Mouse (Mus musculus) limb, embryonic 14.5 days (tissue): ENCODE results near the gene Wnt5a. TPM values are rescaled to one million over a fixed set of nuclear protein-coding genes. Genes with fewer than 3 reads are reported as not detected.

ENCODE experiments used
- ATAC-seq: fragments of 200-750 bp; cut with Nextera tagmentation; 2 replicates; pipeline ENCODE4 v1.8.0; 2017; ENCODE audit warnings: low read depth, moderate number of reproducible peaks, moderate TSS enrichment; ENCODE audit not compliant: low FRiP score
- DNase-seq: peaks from one replicate; pipeline ENCODE4 v3.0.0-alpha.2; 2015; ENCODE audit warnings: low spot score
- H3K27ac ChIP-seq: fragments of 300-500 bp; sonication (generic); replicated peaks from 2 replicates; pipeline ENCODE4 v1.5.1; 2014; ENCODE audit warnings: low read depth, mild to moderate bottlenecking, low read length, moderate library complexity, mixed read lengths
- H3K27me3 ChIP-seq: fragments of 300-500 bp; sonication (generic); 2 replicates; pipeline ENCODE4 v1.6.1; 2014; ENCODE audit warnings: low read length, mixed read lengths; ENCODE audit not compliant: control insufficient read depth, insufficient read depth
- H3K36me3 ChIP-seq: fragments of 300-500 bp; sonication (generic); 2 replicates; pipeline ENCODE4 v1.6.1; 2014; ENCODE audit warnings: mild to moderate bottlenecking, low read length, moderate library complexity, mixed read lengths; ENCODE audit not compliant: control insufficient read depth, insufficient read depth
- H3K4me1 ChIP-seq: fragments of 300-500 bp; sonication (generic); 2 replicates; pipeline ENCODE4 v1.6.1; 2014; ENCODE audit warnings: antibody characterized with exemption, low read length, mixed read lengths; ENCODE audit not compliant: control insufficient read depth, insufficient read depth
- H3K4me2 ChIP-seq: fragments of 300-500 bp; sonication (generic); replicated peaks from 2 replicates; pipeline ENCODE4 v1.6.1; 2014; ENCODE audit warnings: low read depth, mild to moderate bottlenecking, low read length, moderate library complexity; ENCODE audit not compliant: severe bottlenecking
- H3K4me3 ChIP-seq: fragments of 300-500 bp; sonication (generic); replicated peaks from 2 replicates; pipeline ENCODE4 v1.5.1; 2014; ENCODE audit warnings: low read length
- H3K9ac ChIP-seq: fragments of 300-500 bp; sonication (generic); 2 replicates; pipeline ENCODE4 v1.6.1; 2014; ENCODE audit warnings: mild to moderate bottlenecking, low read depth, low read length, moderate library complexity; ENCODE audit not compliant: severe bottlenecking
- H3K9me3 ChIP-seq: fragments of 300-500 bp; sonication (generic); 2 replicates; pipeline ENCODE4 v1.6.1; 2016; ENCODE audit warnings: low read length; ENCODE audit not compliant: control insufficient read depth
- POLR2A ChIP-seq: fragments of 200-500 bp; IDR thresholded peaks from 2 replicates; pipeline ENCODE4 v1.8.0; 2012; ENCODE audit warnings: inconsistent platforms, mild to moderate bottlenecking, moderate library complexity, borderline replicate concordance; ENCODE audit not compliant: insufficient read depth, insufficient read length; ENCODE audit errors: extremely low read depth
- WGBS: fragments of 180-500 bp; shearing (Covaris S2); extraction: QIAGEN DNeasy Blood & Tissue Kit; methylation state at CpG from one replicate; pipeline ENCODE4 v1.1.7; 2014; 5-methylcytosine and 5-hydroxymethylcytosine counted together
- polyA plus RNA-seq, 2 experiments: library from polyadenylated mRNA; depleted of rRNA in 1 of 2; stranded (reverse) in 1 of 2; unstranded in 1 of 2; fragments of >200 nt; fragmentation: Nextera tagmentation in 1 of 2; extraction: Ambion mirVana in 1 of 2; gene quantifications; 2 replicates each; pipeline versions ENCODE4 v1.2.1 to v1.2.3; 2012 to 2014

The Wnt5a gene
- polyA plus RNA-seq, 2 experiments = 103 to 108 TPM

DNA sequence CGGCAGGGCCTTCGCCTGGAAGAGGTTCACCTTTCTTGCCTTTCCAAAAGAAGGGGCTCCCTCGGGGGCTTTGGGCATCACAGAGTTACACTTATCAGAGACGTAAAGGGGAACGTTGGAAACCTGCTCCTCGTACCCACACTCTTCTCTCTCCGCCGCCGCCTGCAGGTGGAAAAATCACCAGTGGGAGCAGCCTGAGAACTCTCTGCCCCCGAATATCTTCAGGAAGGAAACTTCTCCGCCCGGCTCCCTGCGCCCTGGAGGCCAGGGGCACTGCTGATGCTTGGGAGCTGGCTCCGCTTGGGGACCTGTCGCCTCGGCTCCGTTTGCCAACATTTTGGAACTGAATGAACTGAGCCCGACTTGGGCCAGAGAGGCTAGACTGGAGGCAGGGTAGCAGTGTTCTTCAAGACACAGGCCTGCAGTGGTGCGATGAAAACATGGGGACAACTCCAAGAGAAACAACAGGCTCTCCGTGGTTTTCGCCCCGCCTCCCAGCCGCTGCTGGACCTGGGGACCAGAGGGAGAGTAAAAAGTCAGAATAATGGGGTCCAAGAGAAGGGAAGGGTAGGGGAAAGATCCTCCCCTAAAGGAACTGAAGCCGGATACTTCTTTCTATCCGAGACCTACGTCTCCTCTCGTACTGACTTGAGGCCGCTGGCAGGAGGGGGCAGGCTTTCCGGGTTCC lies 5.9 kb downstream of the Wnt5a start:
- peaks cover 64% of the 10 kb centered on the region for H3K36me3 ChIP-seq
- no peak for ATAC-seq
- WGBS = 1% methylated on average over 29 of the region's 29 CpGs
- no peaks in the 10 kb centered on the region for H3K9me3 ChIP-seq
- peak overlapping the region; percentile 82 for H3K4me2 ChIP-seq
- H3K27ac ChIP-seq = peak overlapping the region; percentile 99
- peaks cover 5% of the 10 kb centered on the region for H3K4me1 ChIP-seq
- TF ChIP-seq POLR2A = no peak
- H3K27me3 ChIP-seq = no peaks in the 10 kb centered on the region
- peak overlapping the region; percentile 87 for H3K4me3 ChIP-seq
- DNase-seq = peak; percentile 41
- peak overlapping the region; percentile 98 for H3K9ac ChIP-seq

DNA sequence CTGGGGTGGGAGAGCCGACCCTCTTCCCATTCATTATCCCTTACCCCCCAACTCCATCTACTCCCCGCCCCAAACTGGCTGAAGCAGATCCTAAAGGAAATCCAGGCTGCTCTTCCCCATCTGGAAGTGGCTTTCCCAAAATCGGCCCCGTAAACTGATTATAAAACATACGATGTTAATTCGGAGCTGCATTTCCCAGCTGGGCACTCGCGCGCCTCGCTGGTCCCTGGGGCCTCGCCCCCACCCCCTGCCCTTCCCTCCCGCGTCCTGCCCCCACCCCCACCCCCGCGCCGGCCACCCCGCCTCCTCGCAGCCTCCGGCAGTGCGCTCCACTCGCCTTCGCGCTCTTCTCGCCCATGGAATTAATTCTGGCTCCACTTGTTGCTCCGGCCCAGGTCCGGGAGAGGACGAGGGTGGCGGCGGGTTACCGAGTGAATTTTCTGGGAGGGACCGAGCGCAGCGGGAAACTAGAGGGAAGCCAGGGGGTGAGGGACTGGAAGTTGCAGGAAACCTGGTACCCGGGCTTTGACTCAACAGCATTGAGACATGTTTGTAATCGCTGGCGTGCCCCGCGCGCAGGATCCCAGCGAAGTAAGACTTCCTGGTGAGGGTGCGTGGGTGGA lies 6.6 kb downstream of the Wnt5a start:
- peaks cover 9% of the 10 kb centered on the region for H3K4me1 ChIP-seq
- TF ChIP-seq POLR2A = no peak
- peak overlapping the region; percentile 82 for H3K4me2 ChIP-seq
- ATAC-seq (peak; percentile 17; the same call in 1 of the 2 replicates), DNase-seq (peak; percentile 39)
- peak overlapping the region; percentile 98 for H3K9ac ChIP-seq
- peak overlapping the region; percentile 87 for H3K4me3 ChIP-seq
- peaks cover 71% of the 10 kb centered on the region for H3K36me3 ChIP-seq
- H3K9me3 ChIP-seq = no peaks in the 10 kb centered on the region
- no peaks in the 10 kb centered on the region for H3K27me3 ChIP-seq
- 1% methylated on average over 32 of the region's 41 CpGs for WGBS
- H3K27ac ChIP-seq = peak overlapping the region; percentile 99

DNA sequence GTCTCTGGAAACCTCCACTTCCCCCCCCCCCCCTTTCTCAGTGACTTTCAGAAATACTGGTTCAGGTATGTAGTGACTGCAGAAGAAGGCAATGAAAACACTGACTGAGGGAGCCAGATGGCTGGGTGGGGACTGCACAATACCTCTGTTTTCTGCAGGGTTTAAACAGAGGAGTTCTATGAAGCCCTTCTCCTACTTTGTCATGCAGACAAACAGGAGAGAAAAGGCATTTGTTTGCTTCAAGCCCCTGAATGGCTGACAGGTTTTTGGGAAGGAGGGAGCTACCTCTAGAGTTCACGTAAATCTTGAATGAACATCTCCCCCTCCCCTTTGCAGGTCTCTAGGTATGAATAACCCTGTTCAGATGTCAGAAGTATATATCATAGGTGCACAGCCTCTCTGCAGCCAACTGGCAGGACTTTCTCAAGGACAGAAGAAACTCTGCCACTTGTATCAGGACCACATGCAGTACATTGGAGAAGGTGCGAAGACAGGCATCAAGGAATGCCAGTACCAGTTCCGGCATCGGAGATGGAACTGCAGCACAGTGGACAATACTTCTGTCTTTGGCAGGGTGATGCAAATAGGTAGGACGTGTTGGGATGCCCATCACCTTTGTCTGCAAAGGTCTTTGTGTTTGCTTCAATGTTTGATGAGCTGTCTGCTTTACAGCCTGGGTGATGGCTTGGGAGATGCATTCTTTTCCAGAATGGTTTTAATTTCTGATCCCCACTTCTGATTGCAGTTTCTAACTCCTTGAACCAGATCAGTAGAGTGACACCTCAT lies 8.4 kb downstream of the Wnt5a start:
- TF ChIP-seq POLR2A = no peak
- no peaks in the 10 kb centered on the region for H3K9me3 ChIP-seq
- 56% methylated on average over 5 of the region's 5 CpGs for WGBS
- H3K4me2 ChIP-seq = peak overlapping the region; percentile 82
- ATAC-seq (no peak), DNase-seq (no peak)
- peak overlapping the region; percentile 99; the same call in 1 of the 2 replicates for H3K27ac ChIP-seq
- peaks cover 87% of the 10 kb centered on the region for H3K36me3 ChIP-seq
- no peaks in the 10 kb centered on the region for H3K27me3 ChIP-seq
- peak overlapping the region; percentile 87 for H3K4me3 ChIP-seq
- H3K9ac ChIP-seq = peak overlapping the region; percentile 98
- H3K4me1 ChIP-seq = peaks cover 10% of the 10 kb centered on the region

DNA sequence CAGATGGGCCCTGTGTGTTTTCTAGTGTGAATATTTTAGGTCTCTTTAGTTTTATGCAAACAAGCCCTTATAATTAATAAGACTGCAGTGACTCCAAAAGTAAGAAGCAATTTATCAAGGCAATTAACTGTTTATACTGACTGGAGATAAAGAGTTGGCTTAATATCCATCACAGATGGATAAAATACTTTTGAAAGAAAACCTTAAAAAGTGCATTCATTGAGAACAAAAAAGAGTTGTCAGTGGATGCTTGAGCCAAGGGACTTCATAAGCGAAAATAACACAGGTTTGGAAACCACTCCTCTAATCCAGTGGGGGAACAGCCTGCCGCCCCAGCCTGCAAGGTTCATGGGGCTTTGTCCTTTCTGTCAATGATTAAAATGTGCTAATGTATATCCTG lies 9.6 kb downstream of the Wnt5a start:
- H3K27me3 ChIP-seq = no peaks in the 10 kb centered on the region
- ATAC-seq = no peak
- H3K4me1 ChIP-seq = peaks cover 15% of the 10 kb centered on the region
- H3K4me2 ChIP-seq = peak overlapping the region; percentile 82
- 41% methylated on average over 2 of the region's 2 CpGs for WGBS
- TF ChIP-seq POLR2A = no peak
- H3K36me3 ChIP-seq = peaks cover 86% of the 10 kb centered on the region
- H3K9me3 ChIP-seq = no peaks in the 10 kb centered on the region
- H3K9ac ChIP-seq = peak overlapping the region; percentile 98
- DNase-seq = no peak
- peak overlapping the region; percentile 35; the same call in 1 of the 2 replicates for H3K27ac ChIP-seq
- peak overlapping the region; percentile 87 for H3K4me3 ChIP-seq

DNA sequence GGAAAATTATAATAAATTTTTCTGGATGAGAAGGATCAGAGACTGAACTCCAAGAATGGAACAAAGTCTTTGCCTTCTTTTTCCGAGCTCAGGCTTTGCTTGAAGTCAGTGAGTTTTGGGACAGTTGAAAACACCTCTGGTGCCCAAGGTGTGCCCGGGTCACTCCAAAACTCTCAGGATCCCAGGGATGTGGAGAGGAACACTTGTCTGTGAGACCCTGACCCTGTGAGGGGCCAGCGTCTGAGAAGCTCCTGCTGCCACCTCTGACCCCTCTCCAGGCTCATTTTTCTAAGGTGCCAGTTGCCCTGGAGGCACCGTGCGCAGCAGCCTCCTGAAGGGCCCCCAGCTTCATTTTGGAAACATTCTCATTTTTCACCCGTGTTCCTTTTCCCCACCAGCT lies 10.8 kb downstream of the Wnt5a start:
- Histone ChIP-seq H3K36me3 (peaks cover 87% of the 10 kb centered on the region), H3K4me3 (peak overlapping the region; percentile 87), H3K27me3 (no peaks in the 10 kb centered on the region), H3K4me1 (peaks cover 14% of the 10 kb centered on the region), H3K9ac (peak overlapping the region; percentile 98), H3K9me3 (no peaks in the 10 kb centered on the region), H3K27ac (peak overlapping the region; percentile 35; the same call in 1 of the 2 replicates), H3K4me2 (peak overlapping the region; percentile 82)
- no peak for TF ChIP-seq POLR2A
- ATAC-seq (no peak), DNase-seq (no peak)
- 60% methylated on average over 6 of the region's 6 CpGs for WGBS
